Mouse (Mus musculus): ENCODE data around the gene Frmd8.
"Not testable (repeated sequence)": the region's sequence is repeated elsewhere in the genome, so short reads cannot be mapped to it uniquely, and the experiment has no call there.

The Frmd8 gene

DNA sequence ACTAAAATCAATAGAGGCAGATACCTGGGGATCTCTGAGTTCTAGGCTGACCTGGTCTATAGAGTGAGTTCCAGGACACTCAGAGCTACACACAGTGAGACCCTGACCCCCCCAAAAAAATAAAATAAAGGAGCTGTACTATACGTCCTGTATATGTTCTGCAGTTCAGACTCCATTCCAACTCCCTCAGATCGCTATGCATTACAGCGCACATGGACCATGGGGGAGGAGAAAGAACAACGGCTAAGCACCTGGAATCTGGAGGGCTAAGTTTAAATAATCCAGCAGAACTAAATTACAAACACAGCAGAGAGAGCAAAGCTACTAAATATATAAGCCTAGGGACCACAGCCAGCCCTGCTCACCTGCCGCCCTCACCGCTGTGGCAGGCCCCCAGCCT lies 48.0 kb downstream of the Frmd8 start:
- intact Hi-C loops (cut with DNase I): no loop called here

DNA sequence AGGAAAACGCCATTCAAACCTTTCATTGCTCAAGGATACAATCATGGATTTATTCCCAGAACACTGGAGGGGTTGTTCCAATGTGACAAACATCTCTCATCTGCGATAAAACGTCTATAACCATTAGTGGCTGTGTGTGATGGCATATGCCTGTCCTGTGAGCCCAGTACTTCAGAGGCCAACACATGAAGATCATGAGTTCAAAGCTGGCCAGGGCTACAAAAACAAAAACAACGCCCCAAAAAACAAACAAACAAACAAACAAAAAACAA lies 48.4 kb downstream of the Frmd8 start:
- intact Hi-C loops (cut with DNase I): no loop called here

- intact Hi-C loops (cut with DNase I): no loop called here
Measured at GRCm38 (mm10) chr19:5825901-5826730, 49.0 kb downstream of the Frmd8 start.

DNA sequence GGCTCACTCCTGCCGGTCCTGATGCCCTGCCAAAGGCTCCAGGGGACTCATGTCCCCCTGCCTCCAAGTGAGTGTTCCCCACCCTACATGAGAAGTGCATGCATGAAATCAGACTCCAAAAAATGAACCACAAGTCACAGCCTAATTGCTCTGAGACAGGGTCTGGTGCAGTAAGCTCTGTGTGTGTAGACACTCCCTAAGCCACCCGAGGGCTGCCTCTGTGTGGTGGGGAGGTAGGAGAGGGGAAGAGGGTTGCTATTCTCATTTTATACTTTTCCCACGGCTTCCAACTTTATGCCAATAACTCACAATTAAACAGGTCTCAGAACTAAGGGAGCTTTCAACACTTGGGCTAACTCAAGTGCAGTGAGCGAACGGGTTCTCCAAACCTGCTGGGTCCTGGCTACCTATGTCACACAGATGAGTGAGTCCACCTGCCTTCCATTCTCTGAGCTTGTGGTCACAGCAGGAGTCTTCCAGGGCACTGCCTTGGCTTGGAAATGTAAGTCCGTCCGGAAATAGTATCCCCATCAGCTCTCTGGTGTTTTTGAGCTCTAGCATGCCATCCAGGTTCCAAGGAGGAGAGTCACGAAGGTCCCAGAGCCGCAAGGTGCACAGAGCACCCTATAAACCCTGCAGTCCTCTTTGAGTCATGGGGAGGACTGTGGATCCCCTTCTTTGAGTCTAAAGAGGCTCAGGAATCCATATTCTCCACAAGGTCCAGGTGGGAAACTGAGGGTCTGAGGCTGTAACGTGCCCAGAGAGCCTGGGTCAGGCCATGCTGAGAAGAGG lies 50.1 kb downstream of the Frmd8 start:
- intact Hi-C loops (cut with DNase I): no loop called here

DNA sequence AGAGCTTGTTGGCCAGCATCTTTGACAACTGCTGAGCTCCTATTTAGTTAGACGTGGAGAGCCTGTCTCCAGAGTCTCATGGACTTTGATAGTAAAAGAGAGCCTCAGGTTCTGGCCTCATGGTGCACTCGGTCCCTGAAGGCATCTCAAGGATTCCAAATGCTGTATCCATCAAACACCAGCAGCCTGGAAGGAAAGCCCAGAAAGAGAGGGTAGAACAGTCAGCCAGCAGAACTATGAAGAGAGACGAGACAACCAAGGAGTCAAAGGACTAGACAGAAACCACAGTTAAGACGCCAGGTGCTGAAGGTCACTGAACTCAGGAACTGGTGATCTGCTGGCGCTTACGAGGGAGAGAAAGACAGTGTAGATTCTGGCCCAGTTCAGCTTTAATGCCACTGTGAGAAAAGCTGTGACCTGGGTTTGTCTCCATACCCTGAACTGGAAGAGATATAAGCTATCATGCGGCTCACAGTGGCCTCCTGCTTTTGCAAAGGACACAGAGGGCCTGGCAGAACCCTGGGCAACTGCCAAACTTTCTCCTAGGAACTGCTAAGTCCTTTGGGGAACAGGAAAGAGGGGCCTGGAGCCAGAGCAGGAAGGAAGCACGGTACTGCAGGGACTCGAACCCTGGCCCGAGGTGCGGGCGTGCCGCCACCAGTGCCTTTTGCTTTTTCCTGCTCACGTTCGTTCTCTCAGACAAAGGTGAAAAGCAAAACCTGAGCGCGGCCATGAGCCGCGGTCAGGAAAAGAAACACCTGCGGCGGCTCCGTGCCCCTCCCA lies 50.8 kb downstream of the Frmd8 start:
- intact Hi-C loops (cut with DNase I): no loop called here

- intact Hi-C loops (cut with DNase I): no loop called here
Measured at GRCm38 (mm10) chr19:5823266-5823839, 51.7 kb downstream of the Frmd8 start.

DNA sequence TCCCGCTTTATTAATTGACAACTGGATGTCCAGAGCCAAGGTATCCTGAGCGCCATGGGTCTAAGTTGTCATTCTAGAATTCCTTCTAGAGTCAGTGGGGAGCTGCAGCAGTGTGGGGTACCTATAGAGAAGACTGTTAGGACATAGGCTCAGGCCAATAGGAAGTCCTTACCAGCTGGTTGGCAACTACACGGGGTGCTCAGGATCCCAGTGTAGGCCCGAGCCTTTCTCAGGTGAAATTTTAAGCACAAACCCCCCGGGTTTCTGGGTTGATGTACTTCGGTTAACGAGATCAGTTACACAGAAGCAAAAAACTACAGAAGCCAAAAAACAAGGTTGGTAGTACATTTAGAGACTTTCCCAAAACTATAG lies 52.3 kb downstream of the Frmd8 start:
- intact Hi-C loops (cut with DNase I): no loop called here

DNA sequence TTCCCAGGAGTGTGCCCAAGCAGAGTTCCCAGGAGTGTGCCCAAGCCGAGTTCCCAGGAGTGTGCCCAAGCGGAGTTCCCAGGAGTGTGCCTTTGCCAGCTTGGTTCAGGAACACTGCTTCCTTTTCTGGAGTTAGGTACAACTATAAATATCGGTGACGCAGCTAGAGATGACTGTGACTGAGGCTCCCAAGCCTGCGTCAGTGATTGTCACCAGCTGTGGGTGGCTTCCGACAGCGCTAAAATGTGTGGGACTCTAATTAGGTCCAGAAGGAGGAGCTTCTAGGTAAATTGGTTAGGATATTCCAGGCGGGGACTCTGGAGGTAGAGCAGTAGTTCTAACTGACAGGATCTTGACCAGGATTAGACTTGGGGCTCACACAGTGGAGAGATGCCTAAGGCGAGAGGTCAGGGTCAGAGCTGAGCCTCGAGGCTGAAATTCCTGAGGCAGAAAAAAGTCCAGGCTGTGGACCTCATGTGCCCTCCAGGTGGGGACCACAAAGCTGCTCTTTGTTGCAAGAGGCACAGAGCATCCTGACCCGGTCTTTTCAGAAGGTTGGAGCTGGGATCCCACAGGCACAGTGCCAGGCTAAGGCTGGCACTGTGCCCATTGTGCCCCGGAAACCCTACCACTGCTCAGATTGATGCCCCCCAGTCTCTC lies 52.8 kb downstream of the Frmd8 start:
- intact Hi-C loops (cut with DNase I): no loop called here

- intact Hi-C loops (cut with DNase I): no loop called here
Measured at GRCm38 (mm10) chr19:5821847-5822173, 53.3 kb downstream of the Frmd8 start.

DNA sequence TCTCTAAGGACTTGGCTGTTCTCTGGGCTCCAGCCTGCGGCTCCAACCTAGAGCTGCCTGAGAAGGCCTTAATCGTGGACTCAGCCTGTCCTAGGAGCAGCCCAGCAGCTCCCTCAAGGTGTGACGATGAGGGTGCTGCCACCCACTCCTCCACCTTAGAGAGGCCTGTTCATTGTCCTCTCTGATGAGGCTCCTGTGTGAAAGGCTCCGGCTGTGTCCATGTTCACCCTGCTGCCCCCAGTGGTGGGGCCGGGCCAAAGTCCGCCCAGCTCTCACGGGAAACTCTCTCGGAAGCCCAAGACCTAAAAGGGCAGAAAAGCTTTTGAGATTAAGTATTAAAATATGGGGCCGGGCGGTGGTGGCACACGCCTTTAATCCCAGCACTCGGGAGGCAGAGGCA lies 55.5 kb downstream of the Frmd8 start:
- intact Hi-C loops (cut with DNase I): no loop called here

- intact Hi-C loops (cut with DNase I): no loop called here
Measured at GRCm38 (mm10) chr19:5818590-5818977, 56.5 kb downstream of the Frmd8 start.

DNA sequence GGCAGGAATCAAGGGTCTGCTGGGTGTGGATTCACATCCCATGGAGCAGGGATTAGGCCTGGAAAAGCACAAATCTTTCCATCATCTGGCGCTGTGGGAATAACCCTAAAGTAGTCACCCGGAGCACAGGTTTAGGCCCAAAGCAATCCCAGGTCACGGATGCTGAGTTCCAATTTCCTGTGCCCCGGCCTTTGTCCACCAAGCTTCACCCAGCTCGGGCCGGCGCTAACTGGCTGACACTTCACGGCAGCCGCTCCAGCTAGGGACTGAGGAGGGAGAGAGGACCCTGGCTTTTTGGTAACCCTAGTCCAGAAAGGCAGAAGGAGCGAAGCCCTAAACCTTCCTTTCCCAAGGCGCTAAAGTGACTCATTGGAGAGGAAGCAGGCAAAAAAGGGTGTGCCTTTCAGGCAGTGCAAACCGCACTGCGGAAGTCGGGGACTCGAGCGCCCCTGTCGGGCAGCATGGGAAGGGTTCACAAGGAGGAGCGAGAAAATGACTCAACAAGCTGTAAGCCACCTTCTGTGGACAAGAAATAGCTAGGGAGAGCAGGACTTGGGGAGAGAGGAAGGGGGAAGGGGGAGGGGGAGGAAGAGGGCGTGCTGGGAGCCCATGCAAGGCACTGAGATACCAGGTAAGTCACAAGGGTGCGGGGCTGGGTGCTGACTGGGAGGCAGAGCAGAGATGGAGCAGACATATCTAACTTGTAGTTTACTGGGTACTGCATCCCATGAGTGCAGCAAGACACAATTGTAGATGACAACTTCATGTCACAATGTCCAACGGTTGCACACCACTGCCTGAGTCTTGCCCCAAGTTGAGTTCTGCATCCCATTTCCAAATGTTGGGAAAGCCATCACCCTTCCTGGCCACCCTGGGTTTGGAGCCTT lies 57.1 kb downstream of the Frmd8 start:
- intact Hi-C loops (cut with DNase I): no loop called here

GRCm38 (mm10) chr19:5815928-5816327 lies 59.1 kb downstream of the Frmd8 start:
- intact Hi-C loops (cut with DNase I): no loop called here

GRCm38 (mm10) chr19:5815010-5815409 lies 60.1 kb downstream of the Frmd8 start:
- intact Hi-C loops (cut with DNase I): no loop called here

DNA sequence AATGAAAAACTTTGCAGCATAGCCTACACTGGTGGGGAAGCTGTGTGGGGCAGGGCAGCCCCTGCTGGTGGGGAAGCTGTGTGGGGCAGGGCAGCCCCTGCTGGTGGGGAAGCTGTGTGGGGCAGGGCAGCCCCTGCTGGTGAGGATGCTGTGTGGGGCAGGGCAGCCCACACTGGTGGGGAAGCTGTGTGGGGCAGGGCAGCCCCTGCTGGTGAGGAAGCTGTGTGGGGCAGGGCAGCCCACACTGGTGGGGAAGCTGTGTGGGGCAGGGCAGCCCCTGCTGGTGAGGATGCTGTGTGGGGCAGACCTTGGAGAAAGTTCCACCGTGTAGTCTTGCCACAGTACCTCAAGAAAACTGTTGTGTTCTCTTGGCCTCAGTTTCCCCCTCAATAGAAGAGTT lies 61.0 kb downstream of the Frmd8 start:
- intact Hi-C loops (cut with DNase I): not testable (repeated sequence)

GRCm38 (mm10) chr19:5813567-5813966 lies 61.5 kb downstream of the Frmd8 start:
- intact Hi-C loops (cut with DNase I): no loop called here

GRCm38 (mm10) chr19:5811771-5812504 lies 63.1 kb downstream of the Frmd8 start:
- intact Hi-C loops (cut with DNase I): no loop called here

GRCm38 (mm10) chr19:5810840-5811563 lies 64.1 kb downstream of the Frmd8 start:
- intact Hi-C loops (cut with DNase I): no loop called here
